Mouse (Mus musculus) olfactory bulb, adult 2 months (tissue): Measurements from ENCODE around the gene Gstm5. TPM values are rescaled to one million over a fixed set of nuclear protein-coding genes. Genes with fewer than 3 reads are reported as not detected.
"Not testable (repeated sequence)": the region's sequence is repeated elsewhere in the genome, so short reads cannot be mapped to it uniquely, and the experiment has no call there.

Source experiments
- H3K27ac ChIP-seq: fragments of 200-500 bp; 2 replicates; pipeline ENCODE4 v1.5.1; 2012; ENCODE audit warnings: low read depth, low read length; ENCODE audit not compliant: insufficient read depth
- H3K4me1 ChIP-seq: fragments of 200-500 bp; 2 replicates; pipeline ENCODE4 v1.6.1; 2012; ENCODE audit warnings: low read length; ENCODE audit not compliant: control insufficient read depth, insufficient read depth
- H3K4me3 ChIP-seq: fragments of 200-500 bp; 2 replicates; pipeline ENCODE4 v1.5.1; 2012; ENCODE audit warnings: mild to moderate bottlenecking, low read depth, low read length, moderate library complexity; ENCODE audit not compliant: insufficient read depth
- CTCF ChIP-seq: fragments of 200-500 bp; IDR thresholded peaks from 2 replicates; pipeline ENCODE4 v1.5.1; 2012; ENCODE audit warnings: low read depth, mild to moderate bottlenecking, low read length, moderate library complexity; ENCODE audit not compliant: insufficient read depth
- POLR2A ChIP-seq: fragments of 200-500 bp; IDR thresholded peaks from 2 replicates; pipeline ENCODE4 v1.6.1; 2012; ENCODE audit warnings: mild to moderate bottlenecking, low read depth, low read length, moderate library complexity; ENCODE audit not compliant: insufficient read depth
- WGBS: fragments of 180-500 bp; shearing (Covaris S2); methylation state at CpG from one replicate; pipeline ENCODE4 v1.1.7; 2018; 5-methylcytosine and 5-hydroxymethylcytosine counted together
- polyA plus RNA-seq: library from polyadenylated mRNA; stranded (reverse); fragments of >200 nt; gene quantifications from 2 replicates; pipeline ENCODE4 v1.2.4, GENCODE M21; 2012; ENCODE audit warnings: low replicate concordance; ENCODE audit not compliant: missing spikeins, insufficient read depth, insufficient read length

Gstm5 gene
- polyA plus RNA-seq, 1 experiment: not detected

- TF ChIP-seq CTCF (no peak), POLR2A (no peak)
- no peak overlapping the region for H3K27ac ChIP-seq
- H3K4me1 ChIP-seq: peaks cover 16% of the 10 kb centered on the region
- no peak overlapping the region for H3K4me3 ChIP-seq
- 71% methylated on average over 17 of the region's 17 CpGs for WGBS
Measured at GRCm38 (mm10) chr3:107853232-107854181, 42.1 kb upstream of the Gstm5 start.

GRCm38 (mm10) chr3:107855368-107855767, 40.3 kb upstream of the Gstm5 start:
- Histone ChIP-seq H3K4me3 (no peak overlapping the region), H3K27ac (no peak overlapping the region), H3K4me1 (peaks cover 6% of the 10 kb centered on the region)
- WGBS: 87% methylated on average over 13 of the region's 13 CpGs
- TF ChIP-seq POLR2A: no peak

DNA sequence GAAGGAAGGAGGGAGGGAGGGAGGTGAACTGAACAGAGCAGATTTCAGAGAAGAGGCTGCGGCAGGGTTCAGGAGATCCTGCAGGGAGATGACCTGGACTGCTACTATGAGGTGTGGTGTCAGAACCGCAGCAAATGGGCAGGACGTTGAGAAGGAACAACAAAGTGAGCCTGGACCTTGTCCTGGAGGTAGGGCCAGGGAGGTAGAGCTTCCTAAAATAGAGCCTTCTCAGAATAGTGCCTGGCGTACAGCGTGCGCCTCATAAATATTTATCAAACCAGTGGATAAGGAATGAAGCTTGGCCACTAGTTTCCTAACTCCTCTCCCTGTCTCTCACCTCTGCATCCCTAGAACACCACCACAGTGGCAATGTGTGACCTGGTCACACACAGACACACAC, 38.0 kb upstream of the Gstm5 start:
- H3K4me3 ChIP-seq: no peak overlapping the region
- H3K4me1 ChIP-seq: no peaks in the 10 kb centered on the region
- WGBS: 66% methylated on average over 6 of the region's 6 CpGs
- TF ChIP-seq POLR2A (no peak), CTCF (no peak)
- no peak overlapping the region for H3K27ac ChIP-seq

- H3K4me1 ChIP-seq, H3K27ac ChIP-seq, H3K4me3 ChIP-seq: not testable (repeated sequence)
- 83% methylated on average over 5 of the region's 5 CpGs for WGBS
Measured at GRCm38 (mm10) chr3:107861483-107861882, 34.1 kb upstream of the Gstm5 start.

- TF ChIP-seq CTCF (no peak), POLR2A (no peak)
- 78% methylated on average over 2 of the region's 2 CpGs for WGBS
Measured at GRCm38 (mm10) chr3:107862471-107862870, 33.1 kb upstream of the Gstm5 start.

DNA sequence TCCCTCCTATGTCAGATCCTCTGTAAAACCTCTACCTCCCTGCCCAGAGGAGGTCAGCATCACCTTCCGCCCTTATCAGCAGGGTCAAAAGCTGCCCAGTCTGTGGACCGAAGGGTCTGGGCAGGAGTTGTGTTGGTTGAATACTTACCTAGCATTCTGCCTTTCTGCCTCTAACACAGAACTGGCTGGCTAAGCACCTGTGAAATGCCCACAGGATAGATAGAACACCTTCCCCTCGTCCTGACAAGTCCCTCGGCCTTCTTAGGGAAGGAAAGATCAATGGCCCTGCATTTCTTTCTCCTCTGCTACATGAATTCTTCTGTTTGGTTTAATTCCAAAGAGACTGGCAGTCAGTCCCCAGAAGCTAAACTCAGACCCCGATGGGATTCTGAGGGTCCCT, 32.1 kb upstream of the Gstm5 start:
- 0 out of 2 replicates have a peak, but pooled peaks cover 3% of the 10 kb centered on the region for H3K4me1 ChIP-seq
- no peak overlapping the region for H3K4me3 ChIP-seq
- 79% methylated on average over 5 of the region's 5 CpGs for WGBS
- H3K27ac ChIP-seq: no peak overlapping the region
- no peak for TF ChIP-seq CTCF
- TF ChIP-seq POLR2A: no peak

More at GRCm38 (mm10) chr3:107862471-107862870, 33.1 kb upstream of the Gstm5 start:
- no peak overlapping the region for H3K27ac ChIP-seq
- H3K4me3 ChIP-seq: no peak overlapping the region
- 0 out of 2 replicates have a peak, but pooled peaks cover 3% of the 10 kb centered on the region for H3K4me1 ChIP-seq

DNA sequence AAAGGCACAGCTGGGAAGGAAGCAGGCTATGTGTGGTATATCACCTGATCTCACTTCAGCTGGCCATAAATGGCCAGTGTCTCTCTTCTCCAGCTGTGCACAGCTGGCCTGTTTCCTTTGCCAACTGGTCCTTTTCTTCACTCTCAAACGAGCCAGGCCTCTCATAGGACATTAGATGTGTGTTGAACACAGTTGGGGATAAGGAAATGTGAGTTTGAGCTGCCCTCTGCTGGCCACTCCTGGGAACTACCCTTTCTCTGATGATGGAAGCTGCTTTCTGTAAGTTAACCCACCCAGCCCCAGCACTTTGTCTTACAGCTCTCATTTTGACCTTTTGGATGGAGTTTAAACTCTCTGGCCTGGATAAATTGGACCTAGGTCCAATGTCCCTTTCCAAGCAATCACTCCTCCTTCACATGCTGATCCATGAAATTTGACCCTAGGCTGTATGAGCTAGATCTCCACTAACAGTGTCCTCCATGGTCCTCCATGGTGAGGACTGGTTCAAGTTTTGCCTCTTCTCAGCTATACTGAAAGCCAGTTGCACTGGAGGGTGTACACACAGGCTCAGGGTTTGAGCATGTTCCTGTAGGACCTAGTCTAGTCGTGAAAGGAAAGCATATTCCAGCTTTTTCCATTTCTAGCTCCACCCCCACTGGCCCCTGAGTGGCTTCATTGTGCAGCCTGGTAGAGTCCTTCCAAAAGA, 31.6 kb upstream of the Gstm5 start:
- 6% methylated on average over 2 of the region's 2 CpGs for WGBS
- Histone ChIP-seq H3K4me1 (peaks cover 6% of the 10 kb centered on the region), H3K27ac (no peak overlapping the region), H3K4me3 (no peak overlapping the region)
- TF ChIP-seq CTCF (no peak), POLR2A (no peak)

GRCm38 (mm10) chr3:107865364-107866091, 30.1 kb upstream of the Gstm5 start:
- 76% methylated on average over 10 of the region's 10 CpGs for WGBS
- H3K27ac ChIP-seq: no peak overlapping the region

More at GRCm38 (mm10) chr3:107865364-107866091, 30.1 kb upstream of the Gstm5 start:
- TF ChIP-seq POLR2A (no peak), CTCF (no peak)
- Histone ChIP-seq H3K4me3 (no peak overlapping the region), H3K4me1 (peaks cover 11% of the 10 kb centered on the region)
